Mouse (Mus musculus): ENCODE measurements around the gene Golga5. TPM values are rescaled to one million over a fixed set of nuclear protein-coding genes. Genes with fewer than 3 reads are reported as not detected.

Gene Golga5
- polyA plus RNA-seq, 1 experiment from 2014 or later = 14.6 TPM

GRCm38 (mm10) chr12:102514751-102515150 lies 45.8 kb downstream of the Golga5 start:
- Histone ChIP-seq H3K9me3 (replicated peaks; ENCODE audit: control insufficient read depth, low read length) (no peaks in the 10 kb centered on the region), H3K9ac (ENCODE audit: low read depth, low read length) (no peak overlapping the region), H3K4me3 (ENCODE audit: low read depth, low read length) (no peak overlapping the region), H3K27ac (ENCODE audit: low read length) (no peak overlapping the region), H3K27me3 (ENCODE audit: control insufficient read depth, insufficient read depth, low read depth, low read length) (no peaks in the 10 kb centered on the region), H3K4me2 (ENCODE audit: low read depth, low read length) (no peak overlapping the region), H3K4me1 (ENCODE audit: control insufficient read depth, low read depth, low read length) (no peaks in the 10 kb centered on the region), H3K36me3 (ENCODE audit: control insufficient read depth, insufficient read depth) (no peaks in the 10 kb centered on the region)
- no peak for ATAC-seq (ENCODE audit: low read depth)
- 79% methylated on average over 6 of the region's 6 CpGs for WGBS (ENCODE audit: insufficient replicate concordance)

- H3K9me3 ChIP-seq (replicated peaks; ENCODE audit: control insufficient read depth, low read length) = no peaks in the 10 kb centered on the region
- 74% methylated on average over 4 of the region's 4 CpGs for WGBS (ENCODE audit: insufficient replicate concordance)
These were observed 47.2 kb downstream of the Golga5 start for GRCm38 (mm10) chr12:102516151-102516550.

GRCm38 (mm10) chr12:102517647-102518046 lies 48.7 kb downstream of the Golga5 start:
- ATAC-seq (ENCODE audit: low read depth) = no peak

More at GRCm38 (mm10) chr12:102516151-102516550, 47.2 kb downstream of the Golga5 start:
- no peaks in the 10 kb centered on the region for H3K36me3 ChIP-seq (ENCODE audit: control insufficient read depth, insufficient read depth)
- no peak for ATAC-seq (ENCODE audit: low read depth)
- no peaks in the 10 kb centered on the region for H3K4me1 ChIP-seq (ENCODE audit: control insufficient read depth, low read depth, low read length)
- H3K27ac ChIP-seq (ENCODE audit: low read length) = no peak overlapping the region
- no peak overlapping the region for H3K9ac ChIP-seq (ENCODE audit: low read depth, low read length)
- H3K27me3 ChIP-seq (ENCODE audit: control insufficient read depth, insufficient read depth, low read depth, low read length) = no peaks in the 10 kb centered on the region
- H3K4me2 ChIP-seq (ENCODE audit: low read depth, low read length) = no peak overlapping the region
- H3K4me3 ChIP-seq (ENCODE audit: low read depth, low read length) = no peak overlapping the region

GRCm38 (mm10) chr12:102519929-102520720 lies 51.2 kb downstream of the Golga5 start:
- no peak overlapping the region for H3K4me2 ChIP-seq (ENCODE audit: low read depth, low read length)
- 69% methylated on average over 12 of the region's 12 CpGs for WGBS (ENCODE audit: insufficient replicate concordance)
- H3K9me3 ChIP-seq (replicated peaks; ENCODE audit: control insufficient read depth, low read length) = no peaks in the 10 kb centered on the region

More at GRCm38 (mm10) chr12:102517647-102518046, 48.7 kb downstream of the Golga5 start:
- Histone ChIP-seq H3K9ac (ENCODE audit: low read depth, low read length) (no peak overlapping the region), H3K4me2 (ENCODE audit: low read depth, low read length) (no peak overlapping the region), H3K9me3 (replicated peaks; ENCODE audit: control insufficient read depth, low read length) (no peaks in the 10 kb centered on the region), H3K27ac (ENCODE audit: low read length) (no peak overlapping the region), H3K27me3 (ENCODE audit: control insufficient read depth, insufficient read depth, low read depth, low read length) (no peaks in the 10 kb centered on the region), H3K36me3 (ENCODE audit: control insufficient read depth, insufficient read depth) (no peaks in the 10 kb centered on the region), H3K4me1 (ENCODE audit: control insufficient read depth, low read depth, low read length) (no peaks in the 10 kb centered on the region), H3K4me3 (ENCODE audit: low read depth, low read length) (no peak overlapping the region)
- 29% methylated on average over 13 of the region's 13 CpGs for WGBS (ENCODE audit: insufficient replicate concordance)

GRCm38 (mm10) chr12:102521777-102522319 lies 52.9 kb downstream of the Golga5 start:
- H3K4me3 ChIP-seq (ENCODE audit: low read depth, low read length) = no peak overlapping the region
- no peaks in the 10 kb centered on the region for H3K36me3 ChIP-seq (ENCODE audit: control insufficient read depth, insufficient read depth)
- H3K27ac ChIP-seq (ENCODE audit: low read length) = no peak overlapping the region
- no peak for ATAC-seq (ENCODE audit: low read depth)
- no peak overlapping the region for H3K4me2 ChIP-seq (ENCODE audit: low read depth, low read length)
- H3K27me3 ChIP-seq (ENCODE audit: control insufficient read depth, insufficient read depth, low read depth, low read length) = no peaks in the 10 kb centered on the region
- H3K9me3 ChIP-seq (replicated peaks; ENCODE audit: control insufficient read depth, low read length) = no peaks in the 10 kb centered on the region
- H3K9ac ChIP-seq (ENCODE audit: low read depth, low read length) = no peak overlapping the region
- H3K4me1 ChIP-seq (ENCODE audit: control insufficient read depth, low read depth, low read length) = no peaks in the 10 kb centered on the region
- 54% methylated on average over 13 of the region's 13 CpGs for WGBS (ENCODE audit: insufficient replicate concordance)

More at GRCm38 (mm10) chr12:102519929-102520720, 51.2 kb downstream of the Golga5 start:
- ATAC-seq (ENCODE audit: low read depth) = no peak
- H3K36me3 ChIP-seq (ENCODE audit: control insufficient read depth, insufficient read depth) = no peaks in the 10 kb centered on the region
- H3K4me3 ChIP-seq (ENCODE audit: low read depth, low read length) = no peak overlapping the region
- H3K9ac ChIP-seq (ENCODE audit: low read depth, low read length) = no peak overlapping the region
- no peak overlapping the region for H3K27ac ChIP-seq (ENCODE audit: low read length)
- H3K4me1 ChIP-seq (ENCODE audit: control insufficient read depth, low read depth, low read length) = no peaks in the 10 kb centered on the region
- no peaks in the 10 kb centered on the region for H3K27me3 ChIP-seq (ENCODE audit: control insufficient read depth, insufficient read depth, low read depth, low read length)

- no peak overlapping the region for H3K9ac ChIP-seq (ENCODE audit: low read depth, low read length)
These were observed 55.3 kb downstream of the Golga5 start for GRCm38 (mm10) chr12:102524216-102524615.

GRCm38 (mm10) chr12:102524760-102525159 lies 55.8 kb downstream of the Golga5 start:
- Histone ChIP-seq H3K4me2 (ENCODE audit: low read depth, low read length) (no peak overlapping the region), H3K36me3 (ENCODE audit: control insufficient read depth, insufficient read depth) (no peaks in the 10 kb centered on the region), H3K4me3 (ENCODE audit: low read depth, low read length) (no peak overlapping the region), H3K4me1 (ENCODE audit: control insufficient read depth, low read depth, low read length) (no peaks in the 10 kb centered on the region; the same call in 1 of the 2 replicates), H3K27ac (ENCODE audit: low read length) (no peak overlapping the region), H3K9me3 (replicated peaks; ENCODE audit: control insufficient read depth, low read length) (no peaks in the 10 kb centered on the region), H3K27me3 (ENCODE audit: control insufficient read depth, insufficient read depth, low read depth, low read length) (no peaks in the 10 kb centered on the region), H3K9ac (ENCODE audit: low read depth, low read length) (no peak overlapping the region)
- 23% methylated on average over 6 of the region's 6 CpGs for WGBS (ENCODE audit: insufficient replicate concordance)
- no peak for ATAC-seq (ENCODE audit: low read depth)

More at GRCm38 (mm10) chr12:102524216-102524615, 55.3 kb downstream of the Golga5 start:
- H3K27me3 ChIP-seq (ENCODE audit: control insufficient read depth, insufficient read depth, low read depth, low read length) = no peaks in the 10 kb centered on the region
- H3K4me1 ChIP-seq (ENCODE audit: control insufficient read depth, low read depth, low read length) = no peaks in the 10 kb centered on the region; the same call in 1 of the 2 replicates
- H3K4me2 ChIP-seq (ENCODE audit: low read depth, low read length) = no peak overlapping the region
- 32% methylated on average over 3 of the region's 3 CpGs for WGBS (ENCODE audit: insufficient replicate concordance)
- ATAC-seq (ENCODE audit: low read depth) = no peak
- H3K4me3 ChIP-seq (ENCODE audit: low read depth, low read length) = no peak overlapping the region
- H3K27ac ChIP-seq (ENCODE audit: low read length) = no peak overlapping the region
- no peaks in the 10 kb centered on the region for H3K9me3 ChIP-seq (replicated peaks; ENCODE audit: control insufficient read depth, low read length)
- no peaks in the 10 kb centered on the region for H3K36me3 ChIP-seq (ENCODE audit: control insufficient read depth, insufficient read depth)

GRCm38 (mm10) chr12:102527989-102528388 lies 59.1 kb downstream of the Golga5 start:
- Histone ChIP-seq H3K9ac (ENCODE audit: low read depth, low read length) (no peak overlapping the region), H3K4me1 (ENCODE audit: control insufficient read depth, low read depth, low read length) (no peaks in the 10 kb centered on the region; the same call in 1 of the 2 replicates), H3K4me3 (ENCODE audit: low read depth, low read length) (no peak overlapping the region), H3K27ac (ENCODE audit: low read length) (no peak overlapping the region), H3K4me2 (ENCODE audit: low read depth, low read length) (no peak overlapping the region), H3K9me3 (replicated peaks; ENCODE audit: control insufficient read depth, low read length) (no peaks in the 10 kb centered on the region), H3K27me3 (ENCODE audit: control insufficient read depth, insufficient read depth, low read depth, low read length) (no peaks in the 10 kb centered on the region), H3K36me3 (ENCODE audit: control insufficient read depth, insufficient read depth) (no peaks in the 10 kb centered on the region)
- ATAC-seq (ENCODE audit: low read depth) = no peak
- WGBS (ENCODE audit: insufficient replicate concordance) = 39% methylated on average over 5 of the region's 5 CpGs

GRCm38 (mm10) chr12:102535796-102536195 lies 66.9 kb downstream of the Golga5 start:
- no peak overlapping the region for H3K9ac ChIP-seq (ENCODE audit: low read depth, low read length)
- H3K9me3 ChIP-seq (replicated peaks; ENCODE audit: control insufficient read depth, low read length) = no peaks in the 10 kb centered on the region
- no peak overlapping the region for H3K4me3 ChIP-seq (ENCODE audit: low read depth, low read length)
- H3K27ac ChIP-seq (ENCODE audit: low read length) = no peak overlapping the region
- H3K27me3 ChIP-seq (ENCODE audit: control insufficient read depth, insufficient read depth, low read depth, low read length) = no peaks in the 10 kb centered on the region
- no peak overlapping the region for H3K4me2 ChIP-seq (ENCODE audit: low read depth, low read length)
- WGBS (ENCODE audit: insufficient replicate concordance) = 59% methylated on average over 1 of the region's 1 CpGs
- no peak for ATAC-seq (ENCODE audit: low read depth)
- no peaks in the 10 kb centered on the region for H3K4me1 ChIP-seq (ENCODE audit: control insufficient read depth, low read depth, low read length)
- H3K36me3 ChIP-seq (ENCODE audit: control insufficient read depth, insufficient read depth) = no peaks in the 10 kb centered on the region

Measured in liver, embryonic 16.5 days (tissue).